8 mouse cellular contexts compared by ENCODE assay signal in the genomic region with DNA sequence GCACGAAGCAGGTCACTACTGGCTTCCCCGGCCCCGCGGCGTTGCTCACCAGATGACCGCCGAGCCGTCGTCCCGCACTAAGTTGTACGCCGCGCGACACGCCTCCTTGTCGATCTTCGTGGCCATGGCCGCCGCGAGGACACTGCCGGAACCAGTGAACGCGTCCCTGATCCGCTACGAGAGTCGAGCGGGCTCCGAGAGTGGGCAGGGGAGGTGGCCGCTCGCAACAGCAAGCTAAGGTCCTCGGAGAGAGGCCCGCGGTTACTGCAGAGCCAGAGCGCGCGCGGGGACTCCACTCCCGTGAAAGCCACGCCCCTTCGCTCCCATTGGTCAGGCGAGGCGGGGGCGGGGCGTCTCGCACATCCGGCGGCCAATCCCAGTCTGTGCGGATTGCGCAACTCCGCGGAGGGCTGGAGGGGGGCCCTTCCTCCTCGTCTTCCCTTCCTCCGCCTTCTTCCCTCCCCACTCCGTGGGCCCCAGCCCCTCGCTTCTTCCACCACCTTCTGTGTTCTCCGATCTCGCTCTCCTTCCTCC. TPM values are rescaled to one million over a fixed set of nuclear protein-coding genes. Genes with fewer than 3 reads are reported as not detected.
DNase-seq lines count a peak whose midpoint lies in the region; ATAC-seq and TF ChIP-seq lines count a peak whose summit lies in the region.

A gene (minus strand): TSS at position 270 of the 534 bp plus-strand sequence.

- DNase-seq in A20 (ENCODE audit: low read depth, low spot score) (peak; percentile 93), liver (peak; percentile 97)
- peak; percentile 96 for DNase-seq in heart, embryonic 10.5 days (ENCODE audit: low spot score)
- peak; percentile 96 to 99 for DNase-seq in spleen, postnatal 4 days (ENCODE audit: low spot score in 2 of 2)

- H3K27ac ChIP-seq in bone marrow macrophage, adult 2 months (ENCODE audit: insufficient read depth, low read depth, low read length), result peak within 1 kb of the TSS; percentile 81
- H3K27ac ChIP-seq in embryonic fibroblast, embryonic 13.5 days (ENCODE audit: insufficient read depth, low read length), result no peak within 1 kb of the TSS
- H3K27ac ChIP-seq in heart, embryonic 10.5 days, result peak within 1 kb of the TSS; percentile 89
- H3K27ac ChIP-seq in kidney, embryonic 15.5 days, result peak within 1 kb of the TSS; percentile 79

- H3K4me3 ChIP-seq in bone marrow macrophage, adult 2 months (ENCODE audit: insufficient read depth, low read length), result peak within 1 kb of the TSS; percentile 95
- H3K4me3 ChIP-seq in embryonic fibroblast, embryonic 13.5 days (ENCODE audit: insufficient read depth, low read length), result peak within 1 kb of the TSS; percentile 74
- H3K4me3 ChIP-seq in heart, embryonic 10.5 days, result peak within 1 kb of the TSS; percentile 81
- peak within 1 kb of the TSS; percentile 65 for H3K4me3 ChIP-seq in kidney, embryonic 15.5 days (replicated peaks)

- peak within 1 kb of the TSS; percentile 83 for H3K4me2 ChIP-seq in kidney, embryonic 15.5 days

- TF ChIP-seq POLR2A in bone marrow macrophage, adult 2 months (IDR thresholded peaks at IDR 0.05; ENCODE audit: borderline replicate concordance, low read depth, low read length), result peak; percentile 97
- peak; percentile 93 for TF ChIP-seq POLR2A in embryonic fibroblast, embryonic 13.5 days (IDR thresholded peaks at IDR 0.05; ENCODE audit: low read depth, low read length)

- WGBS in heart, embryonic 10.5 days, result under 1% methylated on average over 57 of the region's 57 CpGs
- WGBS in kidney, embryonic 15.5 days, result 0% methylated on average over 57 of the region's 57 CpGs

- ATAC-seq in kidney, embryonic 15.5 days (replicated peaks; ENCODE audit: low FRiP score), result peak; percentile 92
- peak; percentile 79 for ATAC-seq in monocyte, adult 5-6 weeks (replicated peaks; ENCODE audit: insufficient number of reproducible peaks, low FRiP score, low TSS enrichment, poor library complexity, severe bottlenecking)

- peaks cover 28% of the 10 kb centered on the region for H3K4me1 ChIP-seq in bone marrow macrophage, adult 2 months (ENCODE audit: control insufficient read depth, insufficient read depth, low read length)
- H3K4me1 ChIP-seq in embryonic fibroblast, embryonic 13.5 days (ENCODE audit: control insufficient read depth, insufficient read depth, low read length), result peaks cover 4% of the 10 kb centered on the region; the same call in 1 of the 2 replicates
- peaks cover 51% of the 10 kb centered on the region for H3K4me1 ChIP-seq in heart, embryonic 10.5 days
- peaks cover 58% of the 10 kb centered on the region for H3K4me1 ChIP-seq in kidney, embryonic 15.5 days

- no peaks in the 10 kb centered on the region for H3K36me3 ChIP-seq in heart, embryonic 10.5 days
- H3K36me3 ChIP-seq in kidney, embryonic 15.5 days, result 0 out of 2 replicates have a peak, but pooled peaks cover 2% of the 10 kb centered on the region

- no peak for TF ChIP-seq CTCF in bone marrow macrophage, adult 2 months (IDR thresholded peaks at IDR 0.05; ENCODE audit: low read depth, low read length)
- TF ChIP-seq CTCF in embryonic fibroblast, embryonic 13.5 days (IDR thresholded peaks at IDR 0.05; ENCODE audit: borderline replicate concordance, insufficient read depth, low read length), result no peak

- peaks cover 17% of the 10 kb centered on the region for H3K27me3 ChIP-seq in heart, embryonic 10.5 days (ENCODE audit: insufficient read depth, poor library complexity, severe bottlenecking)
- H3K27me3 ChIP-seq in kidney, embryonic 15.5 days, result peaks cover 5% of the 10 kb centered on the region; the same call in 1 of the 2 replicates

- H3K9ac ChIP-seq in kidney, embryonic 15.5 days, result peak within 1 kb of the TSS; percentile 64

- no peaks in the 10 kb centered on the region for H3K9me3 ChIP-seq in heart, embryonic 10.5 days
- H3K9me3 ChIP-seq in kidney, embryonic 15.5 days (replicated peaks), result no peaks in the 10 kb centered on the region

RNA-seq across cellular contexts. Expression of the gene that starts here (rescaled TPM):
- polyA plus RNA-seq in bone marrow macrophage, adult 2 months (2012; ENCODE audit: insufficient read depth, insufficient read length, missing spikeins), result 472 and 492 TPM in 2 replicates
- polyA plus RNA-seq in embryonic fibroblast, embryonic 13.5 days (2011; ENCODE audit: insufficient read length, low read depth, missing spikeins), result 27.0 and 35.5 TPM in 2 replicates
- 55.7 and 62.0 TPM in 2 replicates for polyA plus RNA-seq in heart, embryonic 10.5 days (2016; fragmentation: Nextera tagmentation; extraction: Ambion mirVana)
- polyA plus RNA-seq in kidney, embryonic 15.5 days (2015; fragmentation: Nextera tagmentation; extraction: Ambion mirVana), result 99.2 and 138 TPM in 2 replicates
- total RNA-seq in monocyte, adult 5-6 weeks (2017), result 289 to 324 TPM (median 310 TPM) in 3 replicates
